Mouse (Mus musculus) Patski (cell line): ENCODE measurements around the gene Gm20388. TPM values are rescaled to one million over a fixed set of nuclear protein-coding genes. Genes with fewer than 3 reads are reported as not detected.

Experiments
- ATAC-seq: fragments of 100-300 bp; one replicate; pipeline ENCODE4 v1.8.0; 2021
- CTCF ChIA-PET: fragments of 350-600 bp; sonication (Branson Sonifier 250); formaldehyde crosslinking; loops from one replicate; lab custom pipeline; 2022; ENCODE audit warnings: inconsistent platforms; lab: Charles Lee
- POLR2A ChIA-PET: fragments of 350-600 bp; sonication (Branson Sonifier 250); formaldehyde crosslinking; loops from one replicate; lab custom pipeline; 2022; ENCODE audit warnings: antibody characterized with exemption, inconsistent platforms; lab: Charles Lee
- DNase-seq: peaks from one replicate; pipeline ENCODE4 v3.0.0-alpha.2; 2011; ENCODE audit warnings: low read depth, low spot score
- H3K27me3 ChIP-seq: fragments of 371-371 bp; one replicate; pipeline ENCODE4 v1.5.1; 2021
- CTCF ChIP-seq: fragments of 100-300 bp; IDR thresholded peaks from one replicate; pipeline ENCODE4 v1.5.1; 2021
- in situ Hi-C: fragments of 300-500 bp; cut with MboI; formaldehyde crosslinking; loops from 3 replicates; pipeline ENCODE4 v1.11.1; 2018; ENCODE audit warnings: low pct_unique_long_range_greater_than_20kb, mixed read lengths
- polyA plus RNA-seq: library from polyadenylated mRNA; unstranded; gene quantifications from one replicate; pipeline ENCODE4 v1.2.3, GENCODE M21; 2021

Gene Gm20388
- polyA plus RNA-seq, 1 experiment from 2014 or later = 86.7 TPM

DNA sequence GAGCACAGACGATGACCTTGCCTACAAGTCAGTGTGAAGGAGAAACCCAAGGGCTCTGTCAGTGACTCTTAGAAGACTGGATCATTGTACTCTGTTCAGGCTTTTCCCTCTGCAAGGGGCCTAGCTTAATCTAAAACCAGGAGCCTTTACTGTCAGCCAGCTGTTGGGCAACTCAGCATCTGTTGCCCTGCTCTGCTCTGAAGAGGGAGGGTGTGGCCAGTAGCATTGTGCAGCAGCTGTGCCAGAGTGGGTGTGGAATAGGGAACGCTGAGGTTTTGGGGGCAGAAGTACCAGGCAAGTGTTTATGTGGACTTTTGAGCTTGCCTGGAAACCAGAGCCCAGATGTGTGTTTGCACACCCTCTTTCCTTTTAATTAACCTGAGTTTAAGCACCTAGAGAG, 2111.1 kb downstream of the Gm20388 start:
- no peak for DNase-seq
- in situ Hi-C loops = no loop called here
- POLR2A ChIA-PET = interaction anchor here (1.0 kb wide), 1 partner anchor 35 kb away, joined by 3 read pairs; no protein-coding TSS in a partner anchor
- no peaks in the 10 kb centered on the region for H3K27me3 ChIP-seq
- CTCF ChIA-PET = interaction anchor here (1.1 to 1.6 kb wide), 3 partner anchors 11 to 248 kb away, joined by 3 to 4 read pairs (median 3); no protein-coding TSS in a partner anchor
- no peak for TF ChIP-seq CTCF
- ATAC-seq = no peak

- ChIA-PET POLR2A (no interaction called here), CTCF (interaction anchor here (1.6 kb wide), 1 partner anchor 12 kb away, joined by 4 read pairs; no protein-coding TSS in a partner anchor)
- ATAC-seq (no peak), DNase-seq (no peak)
- no peak for TF ChIP-seq CTCF
- in situ Hi-C loops = no loop called here
- no peaks in the 10 kb centered on the region for H3K27me3 ChIP-seq
These were observed 2111.6 kb downstream of the Gm20388 start for GRCm38 (mm10) chr8:122022274-122022673.

- ChIA-PET POLR2A (no interaction called here), CTCF (interaction anchor here (1.6 kb wide), 1 partner anchor 12 kb away, joined by 4 read pairs; no protein-coding TSS in a partner anchor)
- no peak for TF ChIP-seq CTCF
- DNase-seq = no peak
- H3K27me3 ChIP-seq = no peaks in the 10 kb centered on the region
- ATAC-seq = no peak
- in situ Hi-C loops = no loop called here
These were observed 2112.1 kb downstream of the Gm20388 start for GRCm38 (mm10) chr8:122022705-122023104.

GRCm38 (mm10) chr8:122025546-122025945, 2114.9 kb downstream of the Gm20388 start:
- CTCF ChIA-PET = interaction anchor here (1.2 kb wide), 1 partner anchor 233 kb away, joined by 3 read pairs; no protein-coding TSS in a partner anchor
- ATAC-seq (no peak), DNase-seq (no peak)
- POLR2A ChIA-PET = interaction anchor here (0.7 kb wide), 3 partner anchors 12 to 83 kb away, joined by 3 to 5 read pairs (median 4); no protein-coding TSS in a partner anchor
- no peak for TF ChIP-seq CTCF
- no peaks in the 10 kb centered on the region for H3K27me3 ChIP-seq
- in situ Hi-C loops = no loop called here

- ChIA-PET CTCF (interaction anchor here (2.1 kb wide), 1 partner anchor 28 kb away, joined by 4 read pairs; no protein-coding TSS in a partner anchor), POLR2A (no interaction called here)
- H3K27me3 ChIP-seq = no peaks in the 10 kb centered on the region
- no peak for TF ChIP-seq CTCF
- ATAC-seq = no peak
- in situ Hi-C loops = no loop called here
- no peak for DNase-seq
These were observed 2117.5 kb downstream of the Gm20388 start for GRCm38 (mm10) chr8:122028116-122028515.

GRCm38 (mm10) chr8:122030965-122031364, 2120.3 kb downstream of the Gm20388 start:
- TF ChIP-seq CTCF = no peak
- in situ Hi-C loops = no loop called here
- POLR2A ChIA-PET = interaction anchor here (1.3 kb wide), 1 partner anchor 26 kb away, joined by 3 read pairs; no protein-coding TSS in a partner anchor
- no peaks in the 10 kb centered on the region for H3K27me3 ChIP-seq
- ATAC-seq = no peak
- no peak for DNase-seq
- CTCF ChIA-PET = no interaction called here

- in situ Hi-C loops = no loop called here
- no peak for TF ChIP-seq CTCF
- no peak for DNase-seq
- no peak for ATAC-seq
- ChIA-PET CTCF (interaction anchor here (1.1 kb wide), 1 partner anchor 193 kb away, joined by 3 read pairs; no protein-coding TSS in a partner anchor), POLR2A (interaction anchor here (1.3 kb wide), 1 partner anchor 103 kb away, joined by 3 read pairs; no protein-coding TSS in a partner anchor)
- H3K27me3 ChIP-seq = no peaks in the 10 kb centered on the region
These were observed 2122.1 kb downstream of the Gm20388 start for GRCm38 (mm10) chr8:122032741-122033140.

GRCm38 (mm10) chr8:122035543-122035942, 2124.9 kb downstream of the Gm20388 start:
- ATAC-seq = no peak
- ChIA-PET CTCF (no interaction called here), POLR2A (no interaction called here)
- no peak for TF ChIP-seq CTCF
- DNase-seq = no peak
- no peaks in the 10 kb centered on the region for H3K27me3 ChIP-seq
- in situ Hi-C loops = no loop called here

GRCm38 (mm10) chr8:122036325-122036724, 2125.7 kb downstream of the Gm20388 start:
- DNase-seq (no peak), ATAC-seq (no peak)
- no peaks in the 10 kb centered on the region for H3K27me3 ChIP-seq
- no peak for TF ChIP-seq CTCF
- ChIA-PET CTCF (no interaction called here), POLR2A (no interaction called here)
- in situ Hi-C loops = no loop called here

- no peak for DNase-seq
- TF ChIP-seq CTCF = no peak
- no peak for ATAC-seq
- ChIA-PET POLR2A (interaction anchor here (1.4 kb wide), 2 partner anchors 17 to 19 kb away, joined by 6 read pairs; no protein-coding TSS in a partner anchor), CTCF (interaction anchor here (1.3 to 1.6 kb wide), 2 partner anchors 12 to 59 kb away, joined by 3 to 6 read pairs; no protein-coding TSS in a partner anchor)
- H3K27me3 ChIP-seq = no peaks in the 10 kb centered on the region
- in situ Hi-C loops = no loop called here
These were observed 2126.6 kb downstream of the Gm20388 start for GRCm38 (mm10) chr8:122037279-122037678.

DNA sequence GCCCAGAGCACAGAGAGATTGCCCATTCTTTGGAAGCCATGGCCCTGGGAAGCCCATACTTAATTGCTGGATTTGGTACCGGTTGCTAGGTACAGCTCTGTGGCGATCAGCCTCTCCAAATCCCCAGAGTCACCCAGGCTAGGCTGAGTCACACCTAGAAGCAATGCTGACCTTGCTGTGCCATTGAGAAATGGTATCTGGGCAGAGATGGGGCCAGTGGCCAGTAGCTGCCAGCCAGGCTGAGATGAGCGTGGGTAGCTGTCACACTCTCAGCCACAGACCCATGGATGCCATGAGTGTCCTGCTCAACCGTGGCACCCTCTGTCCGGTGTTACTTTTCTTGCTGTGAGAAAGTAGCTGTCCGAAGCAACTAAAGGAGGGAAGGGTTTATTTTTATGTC, 2127.4 kb downstream of the Gm20388 start:
- TF ChIP-seq CTCF = no peak
- ChIA-PET CTCF (interaction anchor here (1.3 to 1.6 kb wide), 2 partner anchors 11 to 60 kb away, joined by 3 to 6 read pairs; no protein-coding TSS in a partner anchor), POLR2A (interaction anchor here (0.6 to 1.4 kb wide), 3 partner anchors 12 to 18 kb away, joined by 4 to 6 read pairs (median 6); no protein-coding TSS in a partner anchor)
- in situ Hi-C loops = no loop called here
- H3K27me3 ChIP-seq = no peaks in the 10 kb centered on the region
- DNase-seq (no peak), ATAC-seq (no peak)
